Mouse (Mus musculus) right cerebral cortex, postnatal 10 days (tissue): ENCODE measurements around the gene Ninl.
A peak's percentile ranks its signal among the peaks of the same experiment; 100 is the strongest.

Experiments
- DNase-seq, 2 experiments: peaks; one replicate each; pipeline ENCODE4 v3.0.0; 2021; ENCODE audit warnings: low spot score in 2 of 2

Ninl gene

DNA sequence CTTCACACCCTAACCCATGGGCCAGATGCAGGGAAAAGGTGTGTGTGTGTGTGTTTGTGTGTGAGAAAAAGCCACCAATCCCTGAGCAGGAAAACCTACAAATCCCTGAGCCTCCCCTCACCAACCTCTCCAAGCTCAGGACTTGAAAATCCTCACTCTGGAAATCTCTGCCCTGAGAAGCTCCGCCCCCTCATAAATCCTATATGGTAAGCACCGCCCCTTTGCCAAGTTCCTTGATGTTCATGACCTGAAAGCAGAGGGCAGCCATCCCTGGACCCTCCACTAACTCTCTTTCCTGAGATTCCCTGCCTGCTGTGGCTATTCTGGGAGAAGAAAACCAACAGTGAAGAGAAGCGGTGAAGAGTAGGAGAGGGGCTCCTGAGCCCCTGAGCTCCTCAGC lies 40.2 kb downstream of the Ninl start:
- DNase-seq: no peak

GRCm38 (mm10) chr2:150997618-150998017 lies 41.6 kb downstream of the Ninl start:
- no peak for DNase-seq

- no peak for DNase-seq
Measured at GRCm38 (mm10) chr2:150995324-150995723, 43.9 kb downstream of the Ninl start.

DNA sequence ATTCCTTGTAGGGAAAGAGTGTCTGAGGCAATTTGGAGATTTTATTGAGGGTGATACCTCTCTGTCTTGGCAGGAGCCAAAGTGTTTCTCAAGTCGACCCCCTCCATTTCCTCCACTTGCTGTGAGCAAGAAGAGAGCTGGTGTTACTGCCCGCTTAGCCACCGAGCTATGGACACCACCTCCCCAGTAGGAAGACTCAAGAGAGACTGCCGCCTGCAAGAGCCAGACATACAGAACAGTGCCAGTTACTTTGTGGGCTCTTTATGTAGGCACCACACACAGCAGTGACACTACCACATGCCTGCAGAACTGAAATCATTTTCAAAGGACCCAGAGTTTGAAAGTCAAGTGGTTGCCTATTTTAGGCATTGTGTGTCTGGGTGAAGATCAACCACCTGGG lies 48.1 kb downstream of the Ninl start:
- DNase-seq: no peak

- no peak for DNase-seq
Measured at GRCm38 (mm10) chr2:150990506-150990905, 48.7 kb downstream of the Ninl start.

DNA sequence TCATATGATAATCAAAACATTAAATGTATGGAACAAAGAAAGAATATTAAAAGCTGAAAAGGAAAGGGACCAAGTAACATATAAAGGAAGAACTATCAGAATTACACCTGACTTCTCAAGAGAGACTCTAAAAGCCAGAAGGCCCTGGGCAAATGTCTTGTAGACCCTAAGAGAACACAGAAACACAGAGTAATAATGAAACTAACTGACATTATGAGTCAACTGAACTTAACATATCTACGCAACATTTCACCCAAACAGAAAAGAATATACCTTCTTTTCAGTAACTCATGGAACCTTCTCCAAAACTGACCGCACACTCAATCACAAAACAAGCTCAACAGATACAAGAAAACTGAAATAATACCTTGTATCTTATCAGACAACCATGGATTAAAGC lies 53.8 kb downstream of the Ninl start:
- DNase-seq: no peak

GRCm38 (mm10) chr2:150982051-150982450 lies 57.1 kb downstream of the Ninl start:
- DNase-seq: no peak

DNA sequence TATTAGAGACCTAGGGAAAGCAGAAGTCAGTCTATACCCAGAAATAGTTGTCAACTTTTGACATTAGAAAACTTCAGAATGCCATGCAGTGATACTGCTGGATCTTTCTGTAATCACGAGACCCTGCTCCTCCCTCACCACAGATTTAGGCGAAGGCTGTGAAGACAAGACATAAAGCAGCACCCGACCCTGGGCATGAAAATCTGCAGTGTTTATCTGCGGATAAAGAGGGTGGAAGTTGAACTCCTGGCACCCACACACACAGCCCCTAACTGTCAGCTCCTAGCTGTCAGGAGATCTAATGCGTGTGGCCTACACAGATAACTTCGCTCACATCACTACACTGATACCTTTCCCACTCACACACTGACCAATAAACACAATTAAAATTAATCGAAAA lies 57.7 kb downstream of the Ninl start:
- no peak for DNase-seq

- peak in 1 of 2 experiments; percentile 13 for DNase-seq
Measured at GRCm38 (mm10) chr2:150979861-150980620, 59.1 kb downstream of the Ninl start.

GRCm38 (mm10) chr2:150978791-150979190 lies 60.4 kb downstream of the Ninl start:
- peak in 1 of 2 experiments; percentile 10 for DNase-seq

- DNase-seq: peak in 1 of 2 experiments; percentile 4
Measured at GRCm38 (mm10) chr2:150977676-150978075, 61.5 kb downstream of the Ninl start.

DNA sequence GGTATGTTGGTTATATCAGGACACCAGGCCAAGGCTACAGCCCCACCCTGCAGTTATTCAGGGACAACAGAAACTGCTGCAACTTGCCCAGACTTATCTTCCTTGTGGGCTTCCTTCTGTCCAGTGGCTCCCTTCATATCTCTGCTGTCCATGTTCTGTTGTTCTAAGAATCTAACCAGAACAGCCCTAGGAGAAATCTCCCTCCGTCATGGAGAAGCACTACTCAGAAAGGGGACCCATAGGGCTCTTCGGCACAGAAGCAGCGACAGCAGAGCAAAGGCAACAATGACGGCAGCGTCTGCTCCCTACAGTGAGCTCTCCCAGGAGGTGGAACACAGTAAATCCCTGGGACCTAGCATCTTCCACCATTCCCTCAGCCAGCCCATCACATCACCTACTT lies 62.3 kb downstream of the Ninl start:
- DNase-seq: peak in 1 of 2 experiments; percentile 4

DNA sequence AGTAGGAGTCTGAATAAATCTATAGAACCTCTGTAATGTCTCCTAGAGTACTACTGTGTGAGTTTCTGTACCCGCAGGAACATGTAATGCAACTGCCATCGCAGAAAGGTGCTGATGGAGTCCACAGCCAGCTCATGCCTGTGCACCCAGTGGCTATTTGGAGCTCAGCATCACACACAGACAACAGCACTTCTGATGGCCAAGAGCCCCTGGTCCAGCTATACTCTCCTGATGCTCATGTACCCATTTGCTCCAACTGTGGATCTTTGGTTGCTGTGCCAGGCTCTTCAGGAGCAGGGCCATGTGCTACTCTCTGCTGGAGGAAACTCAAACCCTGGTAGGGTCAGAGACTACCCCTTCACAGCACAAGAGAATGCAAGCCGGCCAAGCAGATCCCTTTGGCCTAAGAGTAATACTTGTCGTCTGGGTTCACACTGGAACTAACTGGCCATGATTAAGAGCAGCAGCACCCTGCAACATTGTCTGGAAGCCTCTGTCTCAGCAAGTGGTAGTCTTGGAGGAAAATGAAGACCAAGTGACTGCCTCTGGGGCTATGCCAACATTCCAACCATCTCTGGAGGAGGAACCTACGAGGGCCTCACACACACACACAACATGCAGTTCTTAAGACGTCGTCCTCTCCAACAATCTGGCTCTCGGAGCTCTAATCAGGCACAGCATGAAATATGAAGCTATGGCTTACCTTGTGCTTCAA lies 65.6 kb downstream of the Ninl start:
- DNase-seq: peak in 1 of 2 experiments; percentile 9

DNA sequence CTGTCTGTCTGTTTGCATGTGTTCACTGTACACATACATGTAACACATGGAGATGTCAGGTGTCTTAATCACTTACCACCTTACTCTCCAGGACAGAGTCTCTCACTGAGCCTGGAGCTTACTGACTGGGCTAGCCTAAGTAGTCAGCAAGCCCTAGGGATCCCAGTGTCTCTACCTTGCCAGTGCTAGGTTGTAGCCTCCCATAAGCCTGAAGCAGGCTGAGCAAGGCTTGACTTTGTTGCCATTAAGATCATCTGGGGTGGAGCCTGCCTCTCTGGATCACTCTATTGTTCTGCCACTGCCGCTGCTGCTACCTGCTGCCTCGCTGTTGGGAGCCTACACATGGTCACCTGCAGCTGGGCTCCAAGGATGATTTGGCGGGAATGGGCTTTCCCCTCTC lies 66.5 kb downstream of the Ninl start:
- no peak for DNase-seq

- DNase-seq: no peak
Measured at GRCm38 (mm10) chr2:150971856-150972255, 67.3 kb downstream of the Ninl start.

- DNase-seq: no peak
Measured at GRCm38 (mm10) chr2:150969231-150969630, 70.0 kb downstream of the Ninl start.

- DNase-seq: peak in 1 of 2 experiments; percentile 2
Measured at GRCm38 (mm10) chr2:150967491-150967890, 71.7 kb downstream of the Ninl start.

GRCm38 (mm10) chr2:150965951-150966350 lies 73.2 kb downstream of the Ninl start:
- DNase-seq: peak in 1 of 2 experiments; percentile 13

GRCm38 (mm10) chr2:150964641-150965040 lies 74.5 kb downstream of the Ninl start:
- DNase-seq: peak in 1 of 2 experiments; percentile 0

GRCm38 (mm10) chr2:150963246-150963645 lies 75.9 kb downstream of the Ninl start:
- DNase-seq: no peak

GRCm38 (mm10) chr2:150959521-150959920 lies 79.7 kb downstream of the Ninl start:
- DNase-seq: no peak

DNA sequence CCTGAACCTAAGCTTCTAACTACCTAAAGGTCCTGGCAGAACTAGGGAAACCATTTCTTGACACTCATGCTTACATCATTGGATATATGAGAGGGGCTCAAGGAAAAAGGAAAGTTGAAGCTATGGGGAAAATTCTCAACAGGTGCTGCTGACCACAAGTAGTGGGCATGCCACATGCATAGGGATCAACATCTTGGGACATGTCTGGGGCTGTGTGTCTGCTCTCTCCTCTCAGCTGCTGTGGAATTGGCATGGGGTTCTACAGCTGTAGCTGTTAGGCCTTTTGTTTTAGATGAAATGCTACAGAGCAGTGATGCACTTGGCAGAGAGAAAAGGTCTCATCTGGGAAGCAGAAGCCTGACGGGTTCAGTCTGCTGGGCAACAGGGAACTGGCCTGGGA lies 83.3 kb downstream of the Ninl start:
- DNase-seq: no peak

DNA sequence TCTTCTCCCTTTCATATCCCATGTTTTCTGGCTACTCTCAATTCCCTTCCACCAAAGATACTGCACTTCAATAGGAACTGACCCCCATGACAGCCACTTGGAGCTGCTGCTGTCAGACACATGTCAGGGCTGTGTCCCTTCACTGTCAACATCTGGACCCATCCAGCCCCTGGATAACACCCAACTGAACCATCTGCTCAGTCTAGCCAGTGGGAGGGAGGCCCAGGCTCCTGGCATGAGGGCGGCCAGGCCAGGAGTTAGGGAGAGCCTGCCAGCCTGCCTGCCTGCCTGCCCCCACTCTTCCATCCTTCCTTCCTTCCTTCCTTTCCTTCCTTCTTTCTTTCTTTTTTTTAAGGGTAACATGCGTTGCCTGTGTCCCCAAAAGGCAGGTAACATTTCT lies 88.0 kb downstream of the Ninl start:
- no peak for DNase-seq
